Mouse (Mus musculus): ENCODE results near the gene Dach2. TPM values are rescaled to one million over a fixed set of nuclear protein-coding genes. Genes with fewer than 3 reads are reported as not detected.

Dach2 gene
- polyA plus RNA-seq, 1 experiment from 2014 or later: 0.87 TPM

- no peaks in the 10 kb centered on the region for H3K4me1 ChIP-seq (ENCODE audit: control insufficient read depth, insufficient read depth, low read length)
- H3K9me3 ChIP-seq (replicated peaks; ENCODE audit: control insufficient read depth, low read length): no peaks in the 10 kb centered on the region
- H3K27ac ChIP-seq (ENCODE audit: low read depth, low read length): no peak overlapping the region
- no peaks in the 10 kb centered on the region for H3K36me3 ChIP-seq (ENCODE audit: control insufficient read depth, insufficient read depth, low read length)
- no peak overlapping the region for H3K4me2 ChIP-seq
- no peak overlapping the region for H3K4me3 ChIP-seq (ENCODE audit: low read depth, low read length)
- H3K9ac ChIP-seq (ENCODE audit: low read depth, low read length): no peak overlapping the region
- H3K27me3 ChIP-seq (ENCODE audit: control insufficient read depth, insufficient read depth, low read length): no peaks in the 10 kb centered on the region
- no peak for ATAC-seq (replicated peaks; ENCODE audit: insufficient number of reproducible peaks, low FRiP score, low TSS enrichment)
These were observed 513.1 kb downstream of the Dach2 start for GRCm38 (mm10) chrX:113810369-113810768.

GRCm38 (mm10) chrX:113826810-113827209 is 529.5 kb downstream of the Dach2 start:
- no peak overlapping the region for H3K4me2 ChIP-seq
- H3K4me1 ChIP-seq (ENCODE audit: control insufficient read depth, insufficient read depth, low read length): no peaks in the 10 kb centered on the region
- no peaks in the 10 kb centered on the region for H3K36me3 ChIP-seq (ENCODE audit: control insufficient read depth, insufficient read depth, low read length)
- no peaks in the 10 kb centered on the region for H3K27me3 ChIP-seq (ENCODE audit: control insufficient read depth, insufficient read depth, low read length)
- no peak overlapping the region for H3K4me3 ChIP-seq (ENCODE audit: low read depth, low read length)
- WGBS (ENCODE audit: insufficient replicate concordance): 48% methylated on average over 1 of the region's 1 CpGs
- no peak for ATAC-seq (replicated peaks; ENCODE audit: insufficient number of reproducible peaks, low FRiP score, low TSS enrichment)
- no peak overlapping the region for H3K27ac ChIP-seq (ENCODE audit: low read depth, low read length)
- no peaks in the 10 kb centered on the region for H3K9me3 ChIP-seq (replicated peaks; ENCODE audit: control insufficient read depth, low read length)
- no peak overlapping the region for H3K9ac ChIP-seq (ENCODE audit: low read depth, low read length)

- WGBS (ENCODE audit: insufficient replicate concordance): 88% methylated on average over 1 of the region's 1 CpGs
- no peak for ATAC-seq (replicated peaks; ENCODE audit: insufficient number of reproducible peaks, low FRiP score, low TSS enrichment)
- Histone ChIP-seq H3K9me3 (replicated peaks; ENCODE audit: control insufficient read depth, low read length) (no peaks in the 10 kb centered on the region), H3K9ac (ENCODE audit: low read depth, low read length) (no peak overlapping the region), H3K27ac (ENCODE audit: low read depth, low read length) (no peak overlapping the region), H3K27me3 (ENCODE audit: control insufficient read depth, insufficient read depth, low read length) (no peaks in the 10 kb centered on the region), H3K4me1 (ENCODE audit: control insufficient read depth, insufficient read depth, low read length) (no peaks in the 10 kb centered on the region), H3K4me3 (ENCODE audit: low read depth, low read length) (no peak overlapping the region), H3K36me3 (ENCODE audit: control insufficient read depth, insufficient read depth, low read length) (no peaks in the 10 kb centered on the region), H3K4me2 (no peak overlapping the region)
These were observed 535.8 kb downstream of the Dach2 start for GRCm38 (mm10) chrX:113833062-113833461.

- Histone ChIP-seq H3K27ac (ENCODE audit: low read depth, low read length) (no peak overlapping the region), H3K9me3 (replicated peaks; ENCODE audit: control insufficient read depth, low read length) (no peaks in the 10 kb centered on the region), H3K4me3 (ENCODE audit: low read depth, low read length) (no peak overlapping the region), H3K27me3 (ENCODE audit: control insufficient read depth, insufficient read depth, low read length) (no peaks in the 10 kb centered on the region), H3K4me2 (no peak overlapping the region), H3K9ac (ENCODE audit: low read depth, low read length) (no peak overlapping the region), H3K4me1 (ENCODE audit: control insufficient read depth, insufficient read depth, low read length) (no peaks in the 10 kb centered on the region), H3K36me3 (ENCODE audit: control insufficient read depth, insufficient read depth, low read length) (no peaks in the 10 kb centered on the region)
- no peak for ATAC-seq (replicated peaks; ENCODE audit: insufficient number of reproducible peaks, low FRiP score, low TSS enrichment)
- 46% methylated on average over 2 of the region's 2 CpGs for WGBS (ENCODE audit: insufficient replicate concordance)
These were observed 570.7 kb downstream of the Dach2 start for GRCm38 (mm10) chrX:113867835-113868495.

Other genes starting within 250 kb of the Dach2 start
- 13.3 and 16.0 TPM in 2 replicates for gene Chm, start 112.0 kb upstream of the Dach2 start, polyA plus RNA-seq (2014; fragmentation: Nextera tagmentation; extraction: Ambion mirVana)